Mouse (Mus musculus) spleen, adult 2 months (tissue): ENCODE measurements at regions not wholly inside any gene's neighbourhood (a gene's known extent, or its start where the extent isn't known, plus 50 kb on each side); places are given as distances from the start of the nearest gene placed in this dataset.

Source experiments
- CTCF ChIP-seq: fragments of 200-500 bp; IDR thresholded peaks from 2 replicates; pipeline ENCODE4 v1.5.1; 2011; ENCODE audit warnings: mild to moderate bottlenecking, inconsistent platforms; ENCODE audit not compliant: insufficient read depth, insufficient read length, insufficient replicate concordance; ENCODE audit errors: extremely low read depth
- POLR2A ChIP-seq: fragments of 200-500 bp; IDR thresholded peaks from 2 replicates; pipeline ENCODE4 v1.6.1; 2011; ENCODE audit warnings: low read depth, low read length, inconsistent platforms

DNA sequence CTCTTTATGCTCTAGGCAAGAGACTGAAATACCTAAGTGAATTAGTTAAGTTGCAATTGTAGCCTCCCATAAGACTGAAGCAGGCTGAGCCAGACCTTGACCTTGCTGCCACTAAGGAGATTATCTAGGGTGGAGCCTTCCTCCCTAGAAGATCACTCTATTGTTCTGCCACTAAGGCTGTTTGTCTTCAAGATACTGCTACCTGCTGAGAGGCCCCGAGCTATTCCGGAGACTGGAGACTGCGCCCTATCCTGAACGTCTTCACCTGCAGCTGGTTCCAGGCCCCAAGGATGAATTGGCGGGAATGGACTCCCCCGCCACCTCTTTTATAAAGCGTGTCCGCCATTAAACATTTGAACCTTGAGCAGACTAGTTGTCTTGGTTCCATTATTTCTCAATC is 237.8 kb upstream of the Tle4 start:
- TF ChIP-seq POLR2A (no peak), CTCF (no peak)
